Mouse (Mus musculus): Measurements from ENCODE around the gene Ugt1a2.
"Not testable (repeated sequence)": the region's sequence is repeated elsewhere in the genome, so short reads cannot be mapped to it uniquely, and the experiment has no call there.

Ugt1a2 gene

DNA sequence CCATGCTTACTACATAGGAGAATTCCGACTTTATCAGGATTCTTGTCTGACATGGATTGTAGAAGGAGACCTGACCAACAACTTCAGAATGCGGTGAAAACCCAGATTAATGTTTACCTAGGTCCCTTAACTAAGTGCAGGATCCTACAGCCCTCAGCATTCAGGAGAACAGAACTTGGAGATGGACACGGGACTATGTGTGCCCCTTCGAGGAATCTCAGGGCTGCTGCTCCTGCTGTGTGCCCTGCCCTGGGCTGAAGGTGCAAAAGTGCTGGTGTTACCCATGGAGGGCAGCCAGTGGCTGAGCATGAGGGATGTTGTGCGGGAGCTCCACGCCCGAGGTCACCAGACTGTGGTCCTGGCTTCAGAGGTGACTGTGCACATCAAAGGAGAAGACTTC lies at the start of gene Ugt1a2:
TSS of gene Ugt1a2 (plus strand) at position 146 of the 400 bp plus-strand sequence.
- DNase-seq = peak in 1 of 2 experiments; percentile 6

DNA sequence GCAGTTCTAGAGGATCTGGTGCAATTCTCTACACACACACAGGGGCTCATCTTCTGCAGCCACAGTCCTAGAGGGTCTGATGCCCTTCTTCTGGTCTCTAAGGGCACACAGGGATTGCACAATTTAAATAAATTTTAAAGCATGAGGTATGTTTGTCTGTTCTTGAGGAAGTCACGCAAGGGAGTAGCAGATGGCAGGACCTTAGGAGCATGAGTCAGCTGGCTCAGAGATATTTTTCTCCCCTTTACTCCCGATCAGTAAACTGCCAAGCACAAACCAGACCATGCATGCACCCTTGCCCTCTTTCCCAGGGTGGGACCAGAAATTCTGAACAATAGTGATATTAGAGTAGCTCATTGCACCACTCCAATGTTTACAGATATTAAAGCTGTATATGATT lies 42.0 kb upstream of the Ugt1a2 start:
- peak; percentile 16 for DNase-seq

DNA sequence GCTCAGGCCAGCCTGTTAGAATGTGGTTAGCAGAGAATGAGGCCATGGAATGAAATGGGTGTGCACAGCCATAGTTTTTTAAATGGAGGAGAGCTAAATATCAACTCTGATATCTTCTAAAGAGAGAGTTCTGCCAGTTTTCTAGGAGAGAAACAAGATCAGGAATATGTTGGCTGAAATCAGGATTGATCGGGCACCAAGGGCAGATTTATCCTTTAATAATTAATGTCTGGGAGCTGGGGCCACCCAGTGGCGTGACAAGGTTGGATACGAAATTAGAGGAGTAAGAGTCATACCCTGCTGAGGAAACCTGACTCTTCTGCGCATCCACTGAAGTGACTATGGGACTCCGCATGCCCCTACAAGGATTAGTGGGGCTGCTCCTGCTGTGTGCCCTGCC lies 34.7 kb upstream of the Ugt1a2 start, which contains the start of gene Ugt1a5:
TSS of gene Ugt1a5 (plus strand) at position 302 of the 400 bp plus-strand sequence.
- DNase-seq = no peak

DNA sequence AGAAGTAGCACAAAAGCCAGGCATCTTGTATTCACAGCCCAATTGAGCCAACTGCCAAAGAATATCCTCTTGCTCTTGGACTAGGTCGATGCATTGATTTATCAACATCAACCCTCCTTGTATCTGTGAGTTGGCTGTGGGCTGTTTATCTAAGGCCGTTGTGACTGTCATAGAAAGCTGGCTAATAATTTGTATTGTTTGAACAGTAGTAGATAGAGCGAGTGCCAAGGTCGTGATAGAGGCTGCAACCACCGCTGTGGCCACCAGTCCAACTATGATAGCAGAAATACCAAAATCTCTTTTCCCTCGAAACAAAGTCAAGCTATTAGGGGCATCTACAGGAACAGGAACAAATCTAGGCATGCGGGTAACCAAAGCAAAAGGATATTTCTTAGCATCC lies 28.2 kb upstream of the Ugt1a2 start:
- not testable (repeated sequence) for DNase-seq

DNA sequence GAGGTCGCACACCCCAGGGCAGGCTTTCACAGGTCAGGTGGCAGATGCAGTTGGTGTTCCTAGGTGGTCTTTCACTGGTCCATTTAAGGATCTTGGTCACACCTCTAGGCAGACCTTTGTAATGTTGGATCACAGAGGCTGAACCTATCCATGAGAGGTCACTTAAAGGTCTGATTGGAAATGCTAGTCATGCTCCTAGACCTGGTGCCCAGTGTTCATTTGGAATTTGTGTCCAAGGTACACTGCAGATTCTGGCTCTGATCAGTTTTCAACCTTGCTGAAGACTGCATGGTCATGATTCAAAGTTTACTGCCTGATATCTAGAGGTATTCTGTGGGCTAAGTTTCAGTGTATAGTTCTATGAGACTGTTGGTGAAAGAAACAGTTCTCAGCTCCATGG lies 20.7 kb upstream of the Ugt1a2 start:
- no peak for DNase-seq

DNA sequence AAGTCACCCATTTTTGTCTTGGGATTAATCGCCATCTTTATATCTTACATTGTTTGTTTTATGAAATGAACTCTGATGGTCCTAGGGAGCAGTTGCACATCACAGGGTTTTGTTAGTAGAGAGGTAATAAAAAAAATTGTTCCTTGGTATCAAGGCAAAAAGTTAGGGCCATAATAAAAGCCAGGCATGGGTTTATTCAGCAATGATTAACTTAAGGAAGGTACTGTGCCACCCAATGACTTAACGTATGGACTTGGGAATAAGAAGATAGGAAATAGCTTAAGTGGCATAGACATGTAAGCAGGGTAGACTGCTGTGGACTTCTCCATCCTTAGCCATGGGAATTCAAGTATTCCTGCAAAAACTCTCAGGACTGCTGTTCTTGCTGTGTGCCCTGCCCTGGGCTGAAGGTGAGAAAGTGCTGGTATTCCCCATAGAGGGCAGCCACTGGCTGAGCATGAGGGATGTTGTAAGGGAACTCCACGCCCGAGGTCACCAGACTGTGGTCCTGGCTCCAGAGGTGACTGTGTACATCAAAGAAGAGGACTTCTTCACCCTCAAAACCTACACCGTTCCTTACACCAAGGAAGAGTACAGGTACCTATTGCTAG lies 14.0 kb upstream of the Ugt1a2 start:
- no peak for DNase-seq

DNA sequence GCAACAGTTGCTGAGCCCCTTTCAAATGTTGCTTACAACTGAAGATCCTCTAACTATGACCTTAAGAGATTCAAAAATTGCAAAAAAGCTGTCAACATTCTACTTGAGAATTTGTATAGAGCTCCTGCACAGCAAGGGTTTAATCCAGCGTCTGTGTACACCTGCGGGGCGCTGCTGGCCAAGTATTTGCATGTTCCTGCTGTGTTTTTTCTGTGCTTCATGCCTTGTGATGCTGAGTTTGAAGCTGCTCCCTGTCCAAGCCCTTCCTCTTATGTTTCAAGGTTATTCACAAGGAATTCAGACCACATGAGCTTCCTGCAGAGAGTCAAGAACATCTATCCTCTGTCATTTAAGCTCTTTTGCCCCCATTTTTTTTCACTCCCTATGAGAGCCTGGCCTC lies 8.3 kb upstream of the Ugt1a2 start:
- DNase-seq = no peak

DNA sequence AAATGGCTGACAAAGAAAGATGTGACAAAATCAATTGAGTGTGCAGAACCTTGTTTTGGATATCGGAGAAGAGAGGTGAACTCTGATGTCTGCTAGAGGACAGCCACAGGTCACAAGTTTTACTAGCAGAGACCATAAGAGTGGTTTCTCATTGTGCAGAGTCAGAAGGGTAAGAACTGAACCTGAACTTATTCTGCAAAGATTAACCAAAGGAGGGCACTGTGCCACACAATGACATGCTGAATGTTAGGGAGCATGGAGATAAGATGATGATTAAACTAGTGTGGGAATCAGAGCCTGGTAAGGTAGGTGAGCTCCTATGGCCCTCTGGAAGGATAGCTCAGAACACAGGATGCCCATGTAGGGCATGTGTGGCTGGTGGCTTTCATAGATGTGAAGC lies 4.7 kb upstream of the Ugt1a2 start:
- DNase-seq = no peak

DNA sequence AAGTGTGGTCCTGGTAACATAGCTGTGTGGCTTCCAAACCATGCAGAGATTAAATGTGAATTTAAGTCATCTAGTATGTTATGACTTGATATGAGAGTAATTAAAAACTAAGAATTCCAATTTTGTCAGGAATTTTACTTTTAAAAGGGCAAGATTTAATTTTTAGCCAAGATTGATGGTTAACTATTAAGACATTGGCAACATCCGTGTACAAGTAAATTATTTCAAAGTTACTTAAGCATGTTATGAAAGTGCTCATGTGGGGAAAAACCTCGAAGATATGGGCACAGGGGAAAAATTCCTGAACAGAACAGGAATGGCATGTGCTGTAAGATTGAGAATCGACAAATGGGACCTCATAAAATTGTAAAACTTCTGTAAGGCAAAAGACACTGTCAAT lies 3.0 kb upstream of the Ugt1a2 start:
- no peak for DNase-seq

DNA sequence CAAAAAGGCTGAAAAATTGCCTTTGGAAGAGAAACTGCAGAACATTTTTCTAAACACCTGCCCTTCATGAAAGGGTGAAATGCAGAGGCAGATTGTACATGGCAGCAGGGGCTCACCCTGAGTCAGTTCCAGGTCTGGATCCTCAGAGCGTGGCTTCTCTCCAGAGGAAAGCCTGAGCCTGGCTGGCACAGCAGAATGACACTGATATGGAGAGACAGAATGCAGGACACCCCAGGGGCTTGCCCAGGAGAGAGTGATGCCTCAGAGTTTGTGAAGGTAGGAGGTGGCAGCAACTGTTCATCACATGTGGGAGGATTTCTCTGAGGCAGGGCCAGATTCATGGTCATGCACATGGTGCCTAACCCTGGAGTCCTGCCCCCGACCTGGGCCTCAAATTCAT lies 405 bp upstream of the Ugt1a2 start:
- DNase-seq = peak; percentile 57 to 59

DNA sequence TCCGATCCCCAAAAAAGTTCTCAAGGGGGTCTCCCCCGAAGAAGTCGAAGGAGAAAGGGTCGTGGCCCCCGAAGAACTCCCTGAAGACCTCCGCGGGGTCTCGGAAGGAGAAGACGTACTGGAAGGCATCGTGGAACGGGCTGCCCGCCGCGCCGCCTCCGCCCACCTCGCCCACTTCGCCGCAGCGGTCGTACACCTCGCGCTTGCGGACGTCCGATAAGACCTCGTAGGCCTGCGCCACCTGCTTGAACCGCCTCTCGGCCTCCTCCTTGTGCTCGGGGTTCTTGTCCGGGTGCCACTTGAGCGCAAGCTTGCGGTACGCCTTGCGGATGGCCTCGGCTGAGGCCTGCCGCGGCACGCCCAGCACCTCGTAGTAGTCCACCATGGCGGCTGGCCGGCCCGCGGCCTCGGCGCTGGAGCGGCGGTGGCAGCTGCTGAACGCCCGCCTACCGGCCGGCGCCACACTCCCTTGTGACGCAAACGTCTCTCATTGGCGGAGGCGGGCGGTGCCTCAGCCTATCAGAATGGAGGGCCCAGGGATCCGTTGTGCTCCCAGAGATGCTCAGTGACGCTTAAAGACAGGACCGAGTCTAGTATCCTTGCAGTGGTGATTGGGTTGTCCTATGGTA lies 5.0 kb downstream of the Ugt1a2 start, which contains the start of gene Dnajb3:
TSS of gene Dnajb3 (minus strand) at position 489 of the 629 bp plus-strand sequence.
- peak; percentile 89 to 92 for DNase-seq

DNA sequence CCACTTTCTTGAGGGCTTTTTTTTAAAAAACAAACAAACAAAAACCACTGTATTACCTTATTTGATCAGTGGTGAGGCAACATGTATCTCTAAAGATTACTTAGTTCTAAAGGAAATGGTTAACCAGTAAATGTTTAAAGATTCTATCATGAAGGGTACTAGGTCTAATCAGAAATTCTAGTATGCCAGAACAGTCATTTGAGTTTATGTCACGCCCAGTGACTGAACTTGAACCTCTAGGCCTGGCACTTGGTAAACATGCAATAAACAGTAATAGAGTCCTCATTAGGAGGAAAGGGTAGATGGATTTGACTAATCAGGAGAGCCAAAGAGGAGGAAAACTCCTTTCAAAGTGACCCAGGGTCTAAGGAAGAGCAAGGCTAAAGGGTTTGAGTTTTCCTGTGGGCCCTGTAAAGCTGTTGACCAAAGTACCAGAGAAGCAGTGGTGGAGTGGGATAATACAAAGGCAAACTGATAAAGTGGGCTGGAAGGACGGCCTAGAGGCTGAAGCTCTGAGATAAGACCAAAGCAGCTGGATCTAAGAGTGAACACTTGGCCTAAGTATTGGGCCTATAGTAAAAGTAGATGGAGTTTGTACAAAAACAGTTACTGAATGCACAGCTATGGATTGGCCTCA lies 6.6 kb downstream of the Ugt1a2 start:
- no peak for DNase-seq

DNA sequence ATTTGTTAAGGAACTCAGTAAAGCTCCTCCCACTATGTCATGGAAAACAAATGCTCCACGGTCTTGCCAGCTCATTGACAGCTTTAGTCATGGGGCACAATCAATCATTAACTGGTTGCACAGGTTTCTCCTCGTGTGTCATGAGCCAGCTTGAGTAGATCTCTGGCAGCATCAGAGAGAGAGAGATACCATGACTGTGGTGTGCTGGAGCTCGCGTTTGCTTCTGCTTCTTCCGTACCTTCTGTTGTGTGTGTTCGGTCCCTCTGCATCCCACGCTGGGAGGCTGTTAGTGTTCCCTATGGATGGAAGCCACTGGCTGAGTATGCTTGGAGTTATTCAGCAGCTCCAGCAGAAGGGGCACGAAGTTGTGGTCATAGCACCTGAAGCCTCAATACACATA lies 11.4 kb downstream of the Ugt1a2 start, which contains the start of gene Ugt1a1:
TSS of gene Ugt1a1 (plus strand) at position 148 of the 400 bp plus-strand sequence.
- DNase-seq = no peak

DNA sequence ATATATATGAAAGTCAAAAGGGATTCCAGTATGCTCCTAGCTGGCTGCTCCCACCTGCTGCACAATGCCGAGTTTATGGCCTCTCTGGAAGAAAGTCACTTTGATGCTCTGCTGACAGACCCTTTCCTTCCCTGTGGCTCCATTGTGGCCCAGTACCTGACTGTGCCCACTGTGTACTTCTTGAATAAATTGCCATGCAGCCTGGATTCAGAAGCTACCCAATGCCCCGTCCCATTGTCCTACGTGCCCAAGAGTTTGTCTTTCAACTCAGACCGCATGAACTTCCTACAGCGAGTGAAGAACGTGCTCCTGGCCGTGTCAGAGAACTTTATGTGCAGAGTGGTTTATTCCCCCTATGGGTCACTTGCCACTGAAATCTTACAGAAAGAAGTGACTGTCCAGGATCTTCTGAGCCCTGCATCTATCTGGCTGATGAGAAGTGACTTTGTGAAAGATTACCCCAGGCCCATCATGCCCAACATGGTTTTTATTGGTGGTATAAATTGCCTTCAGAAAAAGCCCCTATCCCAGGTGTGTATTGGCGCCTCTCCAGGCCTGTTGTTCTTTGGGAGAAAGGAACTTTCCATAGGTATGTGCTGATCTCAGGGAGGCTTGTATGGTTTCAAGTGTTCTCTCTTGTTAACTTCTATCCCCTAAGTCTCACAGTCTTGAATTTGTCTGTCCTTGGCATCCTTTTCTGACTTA lies 12.1 kb downstream of the Ugt1a2 start:
- DNase-seq = no peak

DNA sequence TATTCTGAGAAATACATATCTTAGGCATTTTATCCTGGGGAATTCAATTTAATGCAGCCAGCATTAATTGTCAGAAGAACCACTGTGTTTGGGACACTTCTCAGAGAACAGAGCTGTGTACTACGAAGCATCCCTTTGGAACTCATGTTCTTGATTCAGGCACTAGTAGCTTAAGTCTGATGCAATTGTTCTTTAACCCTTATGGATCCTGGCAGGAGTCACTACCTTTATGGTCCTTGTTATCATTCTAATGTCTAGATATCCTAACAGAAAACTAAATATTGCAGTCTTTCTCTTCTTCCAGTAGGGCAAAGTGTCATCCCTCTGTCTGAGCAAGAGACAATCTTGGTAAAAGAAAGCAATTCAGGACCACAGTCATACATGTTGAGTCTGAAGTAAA lies 12.7 kb downstream of the Ugt1a2 start:
- DNase-seq = no peak

DNA sequence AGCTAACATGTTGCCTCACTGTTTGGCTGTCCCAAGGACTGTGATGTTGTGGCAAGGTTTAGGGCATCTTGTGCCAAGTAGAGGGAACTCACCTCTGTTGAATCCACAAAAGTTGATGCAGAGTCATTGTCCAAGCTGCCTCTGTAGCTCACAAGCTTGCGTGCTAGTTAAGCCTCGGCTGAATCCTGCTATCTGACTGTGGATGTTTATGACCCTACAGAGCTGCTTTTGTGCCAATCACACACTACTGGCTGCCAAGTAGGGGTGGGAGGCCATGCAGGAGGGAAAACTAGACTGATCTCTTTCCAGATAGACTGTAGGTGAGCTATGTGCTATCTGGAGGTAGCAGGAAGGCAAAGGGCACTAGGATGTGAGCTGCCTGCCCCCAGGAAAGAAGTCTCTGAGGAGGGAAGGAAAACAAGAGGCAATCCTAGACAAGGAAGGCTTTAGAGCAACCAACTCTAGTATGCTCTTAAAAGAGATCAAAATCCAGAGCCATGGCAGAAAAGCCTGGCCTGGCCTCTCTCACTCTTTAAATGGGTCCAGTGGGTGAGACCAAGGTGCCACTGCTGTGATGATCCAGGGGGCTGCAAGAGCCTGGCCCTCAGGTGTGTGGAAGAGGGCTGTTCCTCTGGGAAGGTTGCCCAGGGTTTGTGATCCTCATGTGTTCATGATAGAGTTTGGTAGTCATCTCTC lies 13.5 kb downstream of the Ugt1a2 start:
- DNase-seq = no peak

DNA sequence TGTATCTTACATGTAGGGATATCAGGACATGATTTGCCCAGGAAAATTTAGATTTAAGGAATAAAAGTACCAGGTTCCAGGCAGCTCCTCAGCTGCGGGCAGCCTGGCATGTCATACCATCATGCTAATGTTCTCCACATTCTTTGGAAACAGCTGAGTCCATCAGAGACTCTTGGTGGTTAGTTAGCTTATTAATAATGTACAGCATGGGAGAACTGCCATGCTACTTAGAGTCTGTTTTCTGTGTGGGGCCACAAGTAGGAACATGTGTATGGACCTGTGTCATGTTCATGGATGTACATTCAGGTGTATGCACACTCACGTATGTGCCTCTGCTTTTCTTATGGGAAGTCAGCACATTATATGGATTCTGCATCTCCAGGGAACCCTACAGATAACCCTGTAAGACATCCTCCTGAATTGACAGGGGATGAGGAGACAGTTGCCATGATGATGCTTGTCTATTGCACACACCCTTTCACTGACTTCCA lies 14.1 kb downstream of the Ugt1a2 start:
- no peak for DNase-seq

DNA sequence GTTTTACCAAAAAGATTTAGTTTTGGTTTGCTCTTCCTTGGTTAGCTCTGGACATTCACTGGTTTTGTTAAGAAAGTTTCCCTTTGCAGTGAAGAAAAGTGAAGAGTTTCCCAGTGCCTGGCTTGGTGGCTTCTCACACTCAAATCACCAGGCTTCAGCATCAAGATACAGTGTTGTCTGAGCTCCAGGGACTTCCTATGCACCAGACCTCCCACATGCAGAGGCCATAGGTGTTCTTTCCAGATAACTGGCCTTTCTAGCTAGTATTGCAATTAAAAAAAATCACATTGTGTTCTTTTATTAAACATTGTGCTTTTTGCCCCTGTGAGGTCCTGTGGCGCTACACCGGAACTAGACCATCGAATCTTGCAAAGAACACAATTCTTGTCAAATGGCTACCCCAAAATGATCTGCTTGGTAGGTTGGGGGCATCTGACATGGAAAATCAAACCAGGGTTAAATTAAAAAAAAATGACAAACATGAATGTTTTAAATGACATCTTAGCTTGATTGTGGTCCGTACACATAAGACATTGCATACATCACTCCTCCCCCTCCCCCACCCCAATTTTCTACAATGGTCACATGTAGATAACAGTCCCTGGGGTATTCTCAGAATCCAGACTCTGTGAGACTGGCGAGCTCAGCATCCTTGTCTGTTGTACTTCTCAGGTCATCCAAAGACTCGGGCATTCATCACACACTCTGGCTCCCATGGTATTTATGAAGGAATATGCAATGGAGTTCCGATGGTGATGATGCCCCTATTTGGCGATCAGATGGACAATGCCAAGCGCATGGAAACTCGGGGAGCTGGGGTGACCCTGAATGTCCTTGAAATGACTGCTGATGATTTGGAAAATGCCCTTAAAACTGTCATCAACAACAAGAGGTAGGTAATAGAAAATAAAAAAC lies 15.3 kb downstream of the Ugt1a2 start:
- DNase-seq = no peak

DNA sequence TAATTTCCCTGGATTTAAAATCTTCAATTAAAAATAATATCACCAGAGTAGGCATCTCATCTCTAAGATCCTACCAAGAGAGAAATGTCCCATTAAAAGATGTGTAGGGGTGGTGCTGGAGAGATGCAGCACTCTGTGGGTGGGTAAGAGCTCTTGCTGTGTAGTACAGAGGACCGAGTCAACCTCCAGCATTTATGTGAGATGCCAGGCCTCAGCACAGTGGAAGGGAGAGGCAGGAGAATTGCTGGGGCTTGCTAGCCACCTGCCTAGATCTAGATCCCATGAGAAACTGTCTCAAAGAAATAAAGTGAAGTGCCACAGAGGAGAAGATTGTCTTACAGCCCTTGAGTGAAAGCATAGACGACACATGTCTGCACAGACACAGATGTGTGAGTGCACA lies 16.1 kb downstream of the Ugt1a2 start:
- no peak for DNase-seq

DNA sequence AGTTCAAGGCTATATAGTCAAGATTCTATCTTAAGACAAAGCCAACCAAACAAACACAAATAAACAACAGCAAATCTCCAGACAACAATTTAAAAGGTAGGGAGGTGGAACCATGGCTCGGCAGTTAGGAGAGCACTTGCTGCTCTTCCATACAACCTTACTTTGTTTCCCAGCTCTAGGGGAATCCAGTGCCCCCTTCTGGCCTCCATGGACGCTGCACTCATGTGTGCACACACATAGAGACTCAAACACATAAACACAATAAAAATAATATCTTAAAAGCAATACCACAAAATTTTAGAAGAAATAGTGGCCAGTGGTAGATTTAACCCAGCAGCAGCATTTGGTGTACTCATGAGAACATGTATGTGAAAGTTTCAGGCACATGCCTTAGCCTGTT lies 16.7 kb downstream of the Ugt1a2 start:
- DNase-seq = no peak

DNA sequence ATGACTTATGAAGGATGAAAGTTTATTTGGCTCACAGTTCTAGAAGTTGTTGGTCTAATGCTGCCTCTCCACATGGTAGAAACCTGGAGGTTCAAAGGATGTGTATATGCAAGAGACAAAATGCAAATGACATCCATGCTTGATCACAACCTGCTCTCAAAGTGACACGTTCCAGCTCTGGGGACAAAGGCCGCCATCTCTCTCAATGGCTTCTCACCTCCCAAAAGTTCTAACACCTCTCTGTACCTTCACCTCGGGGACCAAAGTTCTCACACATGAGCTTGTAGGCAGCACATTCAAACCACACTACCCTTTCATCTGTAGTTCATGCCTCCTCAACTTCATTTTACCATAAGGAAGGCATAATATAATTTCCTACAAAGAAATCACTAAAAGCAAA lies 17.2 kb downstream of the Ugt1a2 start:
- DNase-seq = no peak

DNA sequence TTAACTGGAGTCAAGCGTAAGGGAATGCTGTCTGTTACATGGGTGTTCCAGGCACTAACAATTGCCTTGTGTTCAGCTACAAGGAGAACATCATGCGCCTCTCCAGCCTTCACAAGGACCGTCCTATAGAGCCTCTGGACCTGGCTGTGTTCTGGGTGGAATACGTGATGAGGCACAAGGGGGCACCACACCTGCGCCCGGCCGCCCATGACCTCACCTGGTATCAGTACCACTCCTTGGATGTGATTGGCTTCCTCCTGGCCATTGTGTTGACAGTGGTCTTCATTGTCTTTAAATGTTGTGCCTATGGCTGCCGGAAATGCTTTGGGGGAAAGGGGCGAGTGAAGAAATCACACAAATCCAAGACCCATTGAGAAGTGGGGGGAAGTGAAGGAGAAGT lies 17.6 kb downstream of the Ugt1a2 start:
- DNase-seq = no peak

Measured in cerebellum, adult 18-20 months (tissue).